Mouse (Mus musculus) ES-Bruce4 (cell line): ENCODE data around the gene Ccl6. TPM values are rescaled to one million over a fixed set of nuclear protein-coding genes. Genes with fewer than 3 reads are reported as not detected.

Experiments
- H3K27ac ChIP-seq: 2 replicates; pipeline ENCODE4 v1.5.1; 2012; ENCODE audit warnings: low read length, inconsistent platforms; ENCODE audit not compliant: insufficient read depth
- H3K27me3 ChIP-seq: 2 replicates; pipeline ENCODE4 v1.6.1; 2012; ENCODE audit warnings: mild to moderate bottlenecking, low read length, inconsistent platforms; ENCODE audit not compliant: control insufficient read depth, poor library complexity, insufficient read depth, severe bottlenecking
- H3K36me3 ChIP-seq: 2 replicates; pipeline ENCODE4 v1.6.1; 2012; ENCODE audit warnings: inconsistent platforms, mild to moderate bottlenecking, low read length, moderate library complexity; ENCODE audit not compliant: control insufficient read depth, poor library complexity, insufficient read depth, severe bottlenecking
- H3K4me1 ChIP-seq: one replicate; pipeline ENCODE4 v1.8.1; 2011; ENCODE audit warnings: low read length; ENCODE audit not compliant: control insufficient read depth, insufficient read depth
- H3K4me3 ChIP-seq: 2 replicates; pipeline ENCODE4 v1.5.1; 2011; ENCODE audit warnings: low read depth, mild to moderate bottlenecking, low read length
- H3K9ac ChIP-seq: 2 replicates; pipeline ENCODE4 v1.6.1; 2012; ENCODE audit warnings: low read depth, mild to moderate bottlenecking, inconsistent platforms; ENCODE audit not compliant: poor library complexity, severe bottlenecking
- H3K9me3 ChIP-seq: replicated peaks from 2 replicates; pipeline ENCODE4 v1.6.1; 2012; ENCODE audit warnings: mild to moderate bottlenecking, low read length, inconsistent platforms; ENCODE audit not compliant: control insufficient read depth, poor library complexity, insufficient read depth, severe bottlenecking
- CTCF ChIP-seq: IDR thresholded peaks from one replicate; pipeline ENCODE4 v1.8.1; 2011; ENCODE audit warnings: low read depth, low read length
- EP300 ChIP-seq: IDR thresholded peaks from 2 replicates; pipeline ENCODE4 v1.6.1; 2011; ENCODE audit warnings: low read depth, low read length; ENCODE audit not compliant: insufficient read depth
- POLR2A ChIP-seq: IDR thresholded peaks from one replicate; pipeline ENCODE4 v1.8.1; 2011; ENCODE audit warnings: low read length; ENCODE audit not compliant: insufficient read depth
- polyA plus RNA-seq: library from polyadenylated mRNA; stranded (reverse); fragments of >200 nt; gene quantifications from 2 replicates; pipeline ENCODE4 v1.2.4, GENCODE M21; 2011; ENCODE audit warnings: low read depth; ENCODE audit not compliant: missing spikeins, insufficient read depth, insufficient read length

The Ccl6 gene
- polyA plus RNA-seq, 1 experiment = not detected

GRCm38 (mm10) chr11:83540931-83541330 lies 52.0 kb downstream of the Ccl6 start:
- no peaks in the 10 kb centered on the region for H3K9me3 ChIP-seq
- no peaks in the 10 kb centered on the region for H3K4me1 ChIP-seq
- no peak for TF ChIP-seq CTCF
- H3K36me3 ChIP-seq = no peaks in the 10 kb centered on the region
- no peak overlapping the region for H3K9ac ChIP-seq
- H3K27me3 ChIP-seq = no peaks in the 10 kb centered on the region
- H3K4me3 ChIP-seq = no peak overlapping the region
- no peak overlapping the region for H3K27ac ChIP-seq

- TF ChIP-seq POLR2A (no peak), CTCF (no peak), EP300 (no peak)
- H3K27ac ChIP-seq = no peak overlapping the region
- H3K36me3 ChIP-seq = no peaks in the 10 kb centered on the region
- no peaks in the 10 kb centered on the region for H3K9me3 ChIP-seq
- H3K4me3 ChIP-seq = no peak overlapping the region
- no peak overlapping the region for H3K9ac ChIP-seq
- H3K27me3 ChIP-seq = no peaks in the 10 kb centered on the region
- no peaks in the 10 kb centered on the region for H3K4me1 ChIP-seq
Measured at GRCm38 (mm10) chr11:83538705-83539314, 54.1 kb downstream of the Ccl6 start.

Other genes starting within 250 kb of the Ccl6 start
- gene Rasl10b, start 183.9 kb downstream of the Ccl6 start, polyA plus RNA-seq = 1.1 and 1.6 TPM in 2 replicates
- gene Gas2l2, start 163.6 kb downstream of the Ccl6 start, polyA plus RNA-seq = not detected in 2 replicates
- gene 1700020L24Rik, start 155.4 kb downstream of the Ccl6 start, polyA plus RNA-seq = not detected in 2 replicates
- 0.26 and 0.52 TPM in 2 replicates for gene Mmp28, start 130.0 kb downstream of the Ccl6 start, polyA plus RNA-seq
- 324 and 326 TPM in 2 replicates for gene Taf15, start 120.0 kb downstream of the Ccl6 start, polyA plus RNA-seq
- not detected in 2 replicates for gene Heatr9, start 70.9 kb downstream of the Ccl6 start, polyA plus RNA-seq
- gene Ccl5, start 62.6 kb downstream of the Ccl6 start, polyA plus RNA-seq = not detected in 2 replicates
- gene Ccl9, start 14.5 kb downstream of the Ccl6 start, polyA plus RNA-seq = not detected in 2 replicates
- not detected in 2 replicates for gene Rpl9-ps1, start 52.5 kb upstream of the Ccl6 start, polyA plus RNA-seq
- gene Ccl3, start 56.3 kb upstream of the Ccl6 start, polyA plus RNA-seq = not detected in 2 replicates
- not detected in 2 replicates for gene Ccl4, start 69.5 kb upstream of the Ccl6 start, polyA plus RNA-seq
- gene Wfdc17, start 110.9 kb upstream of the Ccl6 start, polyA plus RNA-seq = not detected in 2 replicates
- gene Wfdc18, start 115.9 kb upstream of the Ccl6 start, polyA plus RNA-seq = not detected in 2 replicates
- gene Wfdc21, start 153.9 kb upstream of the Ccl6 start, polyA plus RNA-seq = not detected in 2 replicates
- gene Heatr6, start 160.6 kb upstream of the Ccl6 start, polyA plus RNA-seq = 20.7 and 23.8 TPM in 2 replicates